Mouse (Mus musculus): ENCODE results near the gene Cenpb. TPM values are rescaled to one million over a fixed set of nuclear protein-coding genes. Genes with fewer than 3 reads are reported as not detected.

The Cenpb gene
- total and polyA plus RNA-seq, 2 experiments: 27.5 to 35.2 TPM

GRCm38 (mm10) chr2:131125964-131126815 is 53.7 kb downstream of the Cenpb start:
- WGBS: 79% methylated on average over 9 of the region's 9 CpGs
- Histone ChIP-seq H3K79me2 (ENCODE audit: control insufficient read depth, insufficient read depth, low read length) (no peaks in the 10 kb centered on the region), H3K27ac (replicated peaks; ENCODE audit: insufficient read depth, low read depth, low read length) (no peak overlapping the region), H3K4me1 (ENCODE audit: control insufficient read depth, insufficient read depth, low read length) (no peaks in the 10 kb centered on the region), H3K9ac (ENCODE audit: low read depth, low read length) (no peak overlapping the region), H3K4me3 (ENCODE audit: insufficient read depth, low read depth, low read length) (no peak overlapping the region), H3K27me3 (ENCODE audit: control insufficient read depth, insufficient read depth, low read length) (no peaks in the 10 kb centered on the region; the same call in 1 of the 2 replicates), H3K36me3 (ENCODE audit: control insufficient read depth, insufficient read depth, low read length) (no peaks in the 10 kb centered on the region)
- no peak for DNase-seq (ENCODE audit: extremely low read depth, low read depth, low spot score)
- TF ChIP-seq CTCF (IDR thresholded peaks at IDR 0.05; ENCODE audit: low read depth, low read length): no peak

Other genes with a start within 250 kb of the Cenpb start
- gene Gfra4, start 137.0 kb downstream of the Cenpb start, total RNA-seq (2014; rRNA removed): not detected in 2 replicates
- 0.07 and 0.17 TPM in 2 replicates for gene Gfra4, start 137.0 kb downstream of the Cenpb start, polyA plus RNA-seq (2012; rRNA removed)
- gene Adam33, start 116.3 kb downstream of the Cenpb start, total RNA-seq (2014; rRNA removed): 0.28 and 0.67 TPM in 2 replicates
- gene Adam33, start 116.3 kb downstream of the Cenpb start, polyA plus RNA-seq (2012; rRNA removed): 1.1 and 1.7 TPM in 2 replicates
- 4.5 and 5.6 TPM in 2 replicates for gene Siglec1, start 93.3 kb downstream of the Cenpb start, total RNA-seq (2014; rRNA removed)
- gene Siglec1, start 93.3 kb downstream of the Cenpb start, polyA plus RNA-seq (2012; rRNA removed): 3.2 and 9.9 TPM in 2 replicates
- 0.87 and 1.0 TPM in 2 replicates for gene Hspa12b, start 52.8 kb downstream of the Cenpb start, total RNA-seq (2014; rRNA removed)
- gene Hspa12b, start 52.8 kb downstream of the Cenpb start, polyA plus RNA-seq (2012; rRNA removed): 0.67 and 1.1 TPM in 2 replicates
- not detected in 2 replicates for gene Gm11037, start 46.6 kb downstream of the Cenpb start, total RNA-seq (2014; rRNA removed)
- gene Gm11037, start 46.6 kb downstream of the Cenpb start, polyA plus RNA-seq (2012; rRNA removed): not detected in 2 replicates
- gene 1700037H04Rik, start 20.0 kb downstream of the Cenpb start, total RNA-seq (2014; rRNA removed): 3.4 and 3.6 TPM in 2 replicates
- gene 1700037H04Rik, start 20.0 kb downstream of the Cenpb start, polyA plus RNA-seq (2012; rRNA removed): 16.6 and 20.3 TPM in 2 replicates
- 0.94 and 1.0 TPM in 2 replicates for gene Cdc25b, start 6.9 kb upstream of the Cenpb start, total RNA-seq (2014; rRNA removed)
- 1.1 and 1.5 TPM in 2 replicates for gene Cdc25b, start 6.9 kb upstream of the Cenpb start, polyA plus RNA-seq (2012; rRNA removed)
- gene Spef1, start 7.2 kb upstream of the Cenpb start, total RNA-seq (2014; rRNA removed): 0.37 and 0.81 TPM in 2 replicates
- 0.76 and 0.96 TPM in 2 replicates for gene Spef1, start 7.2 kb upstream of the Cenpb start, polyA plus RNA-seq (2012; rRNA removed)
- 12.4 and 15.4 TPM in 2 replicates for gene Ap5s1, start 27.0 kb upstream of the Cenpb start, total RNA-seq (2014; rRNA removed)
- gene Ap5s1, start 27.0 kb upstream of the Cenpb start, polyA plus RNA-seq (2012; rRNA removed): 49.1 and 53.8 TPM in 2 replicates
- gene Mavs, start 54.0 kb upstream of the Cenpb start, total RNA-seq (2014; rRNA removed): 25.0 and 40.6 TPM in 2 replicates
- gene Mavs, start 54.0 kb upstream of the Cenpb start, polyA plus RNA-seq (2012; rRNA removed): 134 and 135 TPM in 2 replicates
- gene Pank2, start 82.4 kb upstream of the Cenpb start, total RNA-seq (2014; rRNA removed): 16.0 and 16.2 TPM in 2 replicates
- gene Pank2, start 82.4 kb upstream of the Cenpb start, polyA plus RNA-seq (2012; rRNA removed): 6.1 and 6.6 TPM in 2 replicates
- 2.1 and 2.9 TPM in 2 replicates for gene Rnf24, start 172.8 kb upstream of the Cenpb start, total RNA-seq (2014; rRNA removed)
- 1.5 and 2.3 TPM in 2 replicates for gene Rnf24, start 172.8 kb upstream of the Cenpb start, polyA plus RNA-seq (2012; rRNA removed)